Mouse (Mus musculus) kidney, postnatal 4 days (tissue): ENCODE results near the gene Mybbp1a.

Experiments used
- DNase-seq, 2 experiments: peaks; one replicate each; pipeline ENCODE4 v3.0.0; 2021; ENCODE audit warnings: mixed read lengths in 2 of 2

Mybbp1a gene

GRCm38 (mm10) chr11:72440965-72441664, at the start of gene Mybbp1a:
TSS of gene Mybbp1a (plus strand) at chr11:72441355.
- DNase-seq = peak; percentile 99

DNA sequence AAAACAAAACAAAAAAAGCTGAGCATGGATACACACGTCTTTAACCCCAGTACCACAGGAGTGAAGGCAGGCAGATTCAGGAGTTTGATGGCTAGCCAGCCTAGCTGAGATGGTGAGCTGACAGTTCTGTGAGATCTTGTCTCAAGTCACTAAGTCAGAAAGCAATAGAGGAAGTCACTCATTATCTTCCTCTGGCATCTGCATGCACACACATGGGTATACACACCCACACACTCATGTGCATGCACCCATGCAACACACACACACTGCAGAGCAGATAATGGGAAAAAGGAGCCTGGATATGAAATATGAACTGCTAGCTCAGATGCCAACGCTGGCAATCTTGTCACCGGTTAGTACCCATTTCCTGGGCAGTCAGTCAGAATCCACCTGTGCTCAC, 47.9 kb upstream of the Mybbp1a start:
- no peak for DNase-seq

DNA sequence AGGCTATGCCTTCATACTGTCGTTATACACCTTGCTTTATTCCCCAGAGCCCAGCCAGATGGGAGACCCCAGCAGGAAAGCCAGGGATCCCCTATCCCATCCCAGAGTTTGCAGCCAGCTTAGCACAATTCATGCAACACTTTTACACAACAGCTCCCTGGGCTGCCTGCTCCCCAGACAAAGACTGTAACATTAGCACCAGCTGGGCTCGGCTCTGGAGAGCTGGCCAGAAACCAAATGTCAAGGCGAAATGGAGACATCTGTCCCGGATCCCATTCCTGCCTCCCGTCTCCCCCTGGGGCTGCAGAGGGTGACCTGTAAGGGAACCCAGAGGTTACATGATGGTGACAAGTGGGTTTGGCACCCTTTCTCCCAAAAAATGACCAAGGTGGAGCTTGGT, 47.5 kb upstream of the Mybbp1a start:
- peak; percentile 63 to 73 for DNase-seq

GRCm38 (mm10) chr11:72394694-72395093, 46.5 kb upstream of the Mybbp1a start:
- DNase-seq = no peak

GRCm38 (mm10) chr11:72395652-72396051, 45.5 kb upstream of the Mybbp1a start:
- no peak for DNase-seq

DNA sequence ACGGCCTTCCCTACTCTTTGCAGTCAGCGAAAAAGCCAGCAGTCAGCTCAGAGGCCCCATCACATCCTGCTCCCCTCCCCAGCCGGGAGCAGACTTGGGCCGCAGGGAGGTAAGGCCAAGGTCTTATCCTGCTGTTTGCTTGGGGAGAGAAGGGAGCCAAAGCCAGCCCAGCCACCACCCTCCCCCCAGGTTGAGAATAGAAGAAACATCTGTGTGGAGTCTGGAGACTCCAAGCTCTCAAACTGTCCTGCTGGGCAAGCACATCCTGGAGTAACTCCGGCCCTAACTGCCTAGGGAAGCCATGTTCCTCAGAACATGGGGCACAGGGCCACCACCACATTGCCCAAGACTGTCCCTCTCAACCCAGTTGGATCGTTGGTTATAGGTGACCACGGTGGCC, 44.5 kb upstream of the Mybbp1a start:
- DNase-seq = peak; percentile 40 to 57

DNA sequence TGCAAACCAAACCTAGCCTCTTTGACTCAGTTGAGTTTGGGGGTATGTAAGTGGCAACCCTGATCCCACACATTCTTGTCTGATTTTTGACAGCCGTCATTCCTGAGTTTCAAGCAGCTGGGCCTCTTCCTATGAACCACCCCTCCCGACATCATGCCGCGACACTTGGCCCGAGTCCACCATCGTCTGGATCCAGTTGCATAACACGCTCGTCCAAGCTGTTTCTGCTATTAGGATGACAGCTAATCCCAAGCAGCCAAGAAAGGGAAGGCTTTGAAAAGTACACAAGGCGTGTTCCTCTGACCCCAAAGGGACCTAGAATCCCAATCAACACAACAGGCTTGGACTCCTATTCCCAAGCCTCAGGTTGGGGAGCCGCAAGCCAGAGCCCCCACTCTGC, 44.1 kb upstream of the Mybbp1a start:
- DNase-seq = peak; percentile 85 to 87

- no peak for DNase-seq
Observed at GRCm38 (mm10) chr11:72397811-72398525, 43.2 kb upstream of the Mybbp1a start.

GRCm38 (mm10) chr11:72401068-72401467, 40.1 kb upstream of the Mybbp1a start:
- peak; percentile 49 to 72 for DNase-seq

- peak; percentile 69 to 83 for DNase-seq
Observed at GRCm38 (mm10) chr11:72402017-72402416, 39.1 kb upstream of the Mybbp1a start.

- DNase-seq = no peak
Observed at GRCm38 (mm10) chr11:72402969-72403368, 38.2 kb upstream of the Mybbp1a start.

DNA sequence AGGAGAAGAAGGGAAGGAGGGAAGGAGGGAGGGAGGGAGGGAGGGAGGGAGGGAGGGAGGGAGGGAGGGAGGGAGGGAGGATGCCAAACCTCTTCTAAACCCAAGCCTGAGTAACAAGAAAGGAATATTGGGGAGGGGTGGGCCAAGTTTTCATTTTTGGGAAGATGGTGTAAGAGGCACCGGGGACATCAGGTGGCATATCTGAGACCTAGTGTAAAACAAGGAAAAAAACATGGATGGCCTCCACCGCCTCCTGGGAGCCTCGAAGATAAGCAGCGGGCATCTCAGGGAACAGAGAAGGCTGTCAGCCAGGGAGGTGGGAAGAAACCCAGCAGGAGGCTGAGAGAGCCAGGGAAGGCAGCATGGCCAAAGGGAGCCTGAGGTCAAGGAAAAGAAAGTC, 35.6 kb upstream of the Mybbp1a start:
- no peak for DNase-seq

DNA sequence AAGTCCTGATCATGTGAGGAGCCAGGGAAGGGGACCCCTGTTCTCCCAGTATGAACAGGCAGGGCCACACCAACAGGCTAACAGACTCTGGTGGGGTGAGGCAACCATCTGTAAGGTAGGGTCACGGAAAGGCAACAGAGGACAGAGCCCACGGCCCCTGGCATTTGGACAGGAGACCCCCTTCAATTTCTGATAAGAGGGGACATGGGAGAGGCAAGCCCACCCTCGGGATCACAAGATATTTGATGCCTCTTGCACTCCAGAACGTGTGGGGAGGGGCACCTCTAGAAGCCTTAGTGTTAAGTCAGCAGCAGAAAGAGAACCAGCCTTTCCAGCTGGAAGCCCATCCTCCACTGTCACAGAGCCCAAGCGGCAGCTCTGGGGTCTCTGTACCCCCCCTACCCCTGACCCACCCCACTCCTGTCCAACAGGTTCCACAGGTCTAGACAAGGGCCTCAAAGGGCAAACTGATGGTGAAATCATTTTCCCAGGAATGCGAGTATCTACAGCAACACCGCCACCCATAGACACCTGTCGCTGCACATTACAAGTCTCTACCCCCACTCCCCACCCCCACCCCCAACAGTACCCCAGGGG, 35.0 kb upstream of the Mybbp1a start:
- DNase-seq = peak in 1 of 2 experiments; percentile 21

GRCm38 (mm10) chr11:72407081-72407480, 34.1 kb upstream of the Mybbp1a start:
- DNase-seq = peak in 1 of 2 experiments; percentile 34

DNA sequence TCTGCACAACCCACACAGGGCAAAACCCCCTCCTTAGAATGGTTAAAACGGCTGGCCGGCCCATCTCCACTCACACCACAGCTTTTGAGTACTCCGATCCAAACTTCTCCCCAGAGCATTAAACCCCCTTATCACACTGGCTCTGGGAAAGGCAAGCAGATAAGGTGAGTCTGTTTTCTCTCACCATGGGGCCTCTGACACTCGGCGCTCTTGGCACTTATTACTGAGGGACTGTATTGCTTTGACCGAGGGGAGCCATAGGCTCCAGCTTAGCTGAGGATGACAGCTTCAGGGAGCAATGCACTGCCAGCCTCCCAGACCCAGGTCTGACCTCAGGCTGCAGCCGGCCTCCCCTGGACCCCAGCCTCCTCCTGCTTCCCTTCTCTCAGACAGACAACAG, 33.6 kb upstream of the Mybbp1a start:
- peak in 1 of 2 experiments; percentile 22 for DNase-seq

GRCm38 (mm10) chr11:72408451-72409170, 32.5 kb upstream of the Mybbp1a start:
- DNase-seq = peak in 1 of 2 experiments; percentile 15

DNA sequence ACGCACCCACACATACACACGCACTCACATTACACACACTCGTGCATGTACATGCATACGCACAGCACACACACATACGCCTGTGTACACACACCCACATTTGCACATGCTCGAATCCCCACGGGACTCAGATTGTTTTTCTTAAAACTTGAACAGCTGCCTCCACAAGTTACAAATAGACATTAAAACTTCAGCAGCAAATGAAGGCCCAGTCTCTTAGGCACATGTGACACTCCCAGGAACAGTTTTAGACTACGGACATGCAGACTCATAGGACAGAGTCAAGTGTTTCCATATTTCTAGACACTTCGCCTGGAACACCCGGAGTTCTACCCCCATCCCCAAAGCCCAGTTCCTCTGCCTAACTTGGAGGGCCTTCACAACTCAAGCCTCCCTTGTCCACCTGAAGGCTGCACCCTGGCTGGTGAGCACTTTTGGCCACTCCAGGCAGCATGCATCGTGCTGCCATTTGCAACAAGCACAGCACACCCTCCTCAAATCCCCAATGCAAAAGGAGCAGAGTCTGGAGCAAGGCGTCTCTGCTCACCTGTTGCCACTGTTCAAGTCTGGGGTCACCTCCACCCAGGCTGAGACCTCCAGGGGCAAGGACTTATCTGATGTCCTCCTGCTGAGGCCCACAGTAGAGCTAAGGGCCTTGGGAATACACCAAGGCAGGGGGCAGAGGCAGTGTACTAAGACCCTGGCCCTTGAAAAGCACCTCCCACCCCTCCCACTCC, 31.3 kb upstream of the Mybbp1a start:
- peak in 1 of 2 experiments; percentile 34 for DNase-seq

- peak; percentile 76 to 86 for DNase-seq
Observed at GRCm38 (mm10) chr11:72410521-72411092, 30.5 kb upstream of the Mybbp1a start.

- peak; percentile 95 to 97 for DNase-seq
Observed at GRCm38 (mm10) chr11:72411093-72411921, 29.8 kb upstream of the Mybbp1a start, which contains the start of gene Smtnl2. TSS of gene Smtnl2 (minus strand) at chr11:72411713.

DNA sequence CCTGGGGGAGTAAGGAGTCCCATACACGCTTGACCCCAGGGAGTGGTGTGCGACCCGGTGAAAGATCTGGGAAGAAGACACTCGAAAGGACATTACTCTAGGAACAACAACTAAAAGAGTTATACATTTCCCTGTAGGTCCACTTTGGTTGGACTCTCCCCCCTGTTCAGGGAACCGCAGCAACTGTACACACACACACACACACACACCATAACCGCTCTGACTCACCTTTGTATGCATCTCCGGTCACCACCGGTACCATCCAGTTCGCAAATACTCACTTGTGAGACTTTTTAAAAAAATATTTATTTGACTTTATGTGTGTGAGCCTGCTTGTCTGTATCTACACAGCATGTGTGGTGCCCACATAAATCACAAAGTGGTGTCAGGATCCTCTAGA, 29.2 kb upstream of the Mybbp1a start:
- DNase-seq = no peak

- DNase-seq = no peak
Observed at GRCm38 (mm10) chr11:72413016-72413415, 28.1 kb upstream of the Mybbp1a start.
